Mouse (Mus musculus) liver, embryonic 11.5 days (tissue): ENCODE data around the gene Rnpepl1. TPM values are rescaled to one million over a fixed set of nuclear protein-coding genes. Genes with fewer than 3 reads are reported as not detected.

Experiments
- ATAC-seq: fragments of 200-750 bp; cut with Nextera tagmentation; replicated peaks from 2 replicates; pipeline ENCODE4 v1.8.0; 2017; ENCODE audit warnings: moderate number of reproducible peaks, mild to moderate bottlenecking, moderate TSS enrichment, moderate library complexity; ENCODE audit not compliant: low FRiP score
- DNase-seq: peaks from one replicate; pipeline ENCODE4 v3.0.0-alpha.2; 2017; ENCODE audit warnings: low spot score
- H3K27ac ChIP-seq: fragments of 300-500 bp; sonication (generic); 2 replicates; pipeline ENCODE4 v1.5.1; 2014; ENCODE audit warnings: mild to moderate bottlenecking, low read depth, low read length, control low read depth
- H3K27me3 ChIP-seq: fragments of 300-500 bp; sonication (generic); replicated peaks from 2 replicates; pipeline ENCODE4 v1.6.1; 2014; ENCODE audit warnings: low read length, mixed read lengths; ENCODE audit not compliant: control insufficient read depth, insufficient read depth
- H3K36me3 ChIP-seq: fragments of 300-500 bp; sonication (generic); 2 replicates; pipeline ENCODE4 v1.6.1; 2014; ENCODE audit warnings: mild to moderate bottlenecking, low read length, moderate library complexity, mixed read lengths; ENCODE audit not compliant: control insufficient read depth, insufficient read depth
- H3K4me1 ChIP-seq: fragments of 300-500 bp; sonication (generic); replicated peaks from 2 replicates; pipeline ENCODE4 v1.6.1; 2014; ENCODE audit warnings: low read length, mixed read lengths; ENCODE audit not compliant: control insufficient read depth, insufficient read depth
- H3K4me2 ChIP-seq: fragments of 300-500 bp; sonication (generic); 2 replicates; pipeline ENCODE4 v1.6.1; 2014; ENCODE audit warnings: mild to moderate bottlenecking, control low read depth, moderate library complexity
- H3K4me3 ChIP-seq: fragments of 300-500 bp; sonication (generic); 2 replicates; pipeline ENCODE4 v1.5.1; 2014; ENCODE audit warnings: low read depth, low read length, control low read depth
- H3K9ac ChIP-seq: fragments of 300-500 bp; sonication (generic); 2 replicates; pipeline ENCODE4 v1.6.1; 2014; ENCODE audit warnings: low read depth, low read length, control low read depth
- H3K9me3 ChIP-seq: fragments of 300-500 bp; sonication (generic); 2 replicates; pipeline ENCODE4 v1.6.1; 2016; ENCODE audit warnings: low read length, inconsistent platforms, mixed read lengths; ENCODE audit not compliant: control insufficient read depth
- WGBS: fragments of 180-500 bp; shearing (Covaris S2); extraction: QIAGEN DNeasy Blood & Tissue Kit; methylation state at CpG from one replicate; pipeline ENCODE4 v1.1.7; 2014; 5-methylcytosine and 5-hydroxymethylcytosine counted together
- polyA plus RNA-seq: library from polyadenylated mRNA; unstranded; fragments of >200 nt; fragmentation: Nextera tagmentation; extraction: Ambion mirVana; gene quantifications from 2 replicates; pipeline ENCODE4 v1.2.1, GENCODE M21; 2014

Rnpepl1 gene
- polyA plus RNA-seq, 1 experiment from 2014 or later, result 26.5 TPM

DNA sequence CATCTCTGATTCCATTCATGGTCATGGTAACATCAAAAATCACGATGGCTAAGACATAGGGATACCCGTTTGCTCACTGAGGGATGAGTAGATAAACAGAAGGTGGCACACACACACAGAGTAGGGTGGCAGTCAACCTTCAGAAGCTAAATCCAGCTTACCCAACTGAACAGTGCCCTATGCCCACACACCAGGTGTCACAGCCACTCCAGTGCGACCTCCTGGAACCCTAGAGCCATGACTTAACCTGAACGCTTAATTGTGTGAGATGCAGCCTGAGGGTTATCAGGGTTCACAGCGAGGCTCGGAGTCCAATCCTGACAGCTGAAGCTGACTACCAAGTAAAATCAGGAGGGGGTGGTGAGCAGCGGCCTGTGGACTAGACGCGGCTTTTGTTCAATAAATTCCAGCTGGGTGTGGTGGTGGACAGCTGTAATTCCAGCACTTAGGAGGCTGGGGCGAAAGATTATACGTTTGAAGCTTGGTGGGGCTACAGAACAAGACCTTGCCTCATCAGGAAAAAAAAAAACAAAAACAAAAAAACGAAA, 33.1 kb upstream of the Rnpepl1 start:
- DNase-seq (no peak), ATAC-seq (no peak)
- H3K9ac ChIP-seq, result no peak overlapping the region
- WGBS, result 61% methylated on average over 12 of the region's 12 CpGs
- no peaks in the 10 kb centered on the region for H3K27me3 ChIP-seq
- H3K4me2 ChIP-seq, result no peak overlapping the region
- H3K4me3 ChIP-seq, result no peak overlapping the region
- H3K9me3 ChIP-seq, result no peaks in the 10 kb centered on the region
- H3K36me3 ChIP-seq, result no peaks in the 10 kb centered on the region
- no peak overlapping the region for H3K27ac ChIP-seq
- no peaks in the 10 kb centered on the region for H3K4me1 ChIP-seq

DNA sequence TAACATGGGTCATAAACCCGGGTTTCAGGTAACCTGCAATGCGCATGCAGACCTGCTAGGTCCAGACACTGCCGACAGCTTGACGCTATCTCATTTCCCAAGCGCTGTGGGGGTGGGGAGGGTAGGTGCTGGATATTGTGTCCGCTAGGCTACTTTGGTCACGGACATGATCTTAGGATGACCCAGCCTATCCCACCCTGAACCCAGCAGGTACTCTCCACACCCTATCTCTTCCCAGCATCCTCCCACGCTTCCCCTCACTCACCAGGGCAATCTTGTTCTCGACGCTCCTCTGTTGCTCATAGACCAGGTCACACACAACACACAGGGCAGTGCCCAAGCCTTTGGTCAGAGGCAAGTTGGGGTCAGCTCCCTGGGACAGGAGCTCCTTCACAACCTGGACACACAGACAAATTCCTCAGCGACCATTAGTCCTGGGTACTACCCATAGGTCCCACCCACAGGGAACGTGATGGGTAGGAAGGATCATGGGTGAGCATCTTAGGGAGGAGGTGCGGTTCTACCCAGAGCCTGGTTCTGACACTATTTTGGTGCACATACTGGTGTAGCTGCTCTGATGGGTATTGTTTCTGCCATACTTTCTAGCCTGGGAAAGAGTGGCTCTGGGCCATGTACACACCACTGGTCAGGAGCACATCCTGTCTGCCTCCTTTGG, 32.4 kb upstream of the Rnpepl1 start:
- WGBS, result 77% methylated on average over 13 of the region's 13 CpGs
- no peaks in the 10 kb centered on the region for H3K27me3 ChIP-seq

DNA sequence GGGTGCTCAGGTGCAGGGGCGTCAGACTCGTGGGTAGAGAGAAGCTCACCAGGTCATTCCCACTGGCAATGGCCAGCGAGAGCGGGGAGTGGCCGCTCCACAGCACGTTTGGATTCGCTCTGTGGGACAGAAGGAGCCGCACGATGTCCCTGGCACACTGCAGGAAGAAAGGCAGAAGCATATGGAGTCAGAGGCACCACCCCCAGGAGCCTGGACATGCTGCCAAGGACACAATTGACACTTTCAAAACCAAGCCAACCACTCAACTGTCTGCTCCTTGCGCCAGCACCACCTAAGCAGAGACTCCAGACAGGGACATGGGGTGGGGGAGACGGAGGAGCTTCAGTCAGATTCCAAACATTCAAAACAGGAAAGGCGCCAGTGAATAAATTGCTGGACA, 31.3 kb upstream of the Rnpepl1 start:
- Histone ChIP-seq H3K4me3 (no peak overlapping the region), H3K27me3 (no peaks in the 10 kb centered on the region), H3K9me3 (no peaks in the 10 kb centered on the region), H3K9ac (no peak overlapping the region), H3K36me3 (no peaks in the 10 kb centered on the region), H3K4me2 (no peak overlapping the region), H3K4me1 (no peaks in the 10 kb centered on the region), H3K27ac (no peak overlapping the region)
- ATAC-seq, result no peak
- DNase-seq, result no peak
- 84% methylated on average over 12 of the region's 12 CpGs for WGBS

More for the DNA sequence above, 32.4 kb upstream of the Rnpepl1 start:
- Histone ChIP-seq H3K9me3 (no peaks in the 10 kb centered on the region), H3K27ac (no peak overlapping the region), H3K4me1 (no peaks in the 10 kb centered on the region), H3K4me2 (no peak overlapping the region), H3K36me3 (no peaks in the 10 kb centered on the region), H3K9ac (no peak overlapping the region), H3K4me3 (no peak overlapping the region)
- DNase-seq (no peak), ATAC-seq (no peak)

DNA sequence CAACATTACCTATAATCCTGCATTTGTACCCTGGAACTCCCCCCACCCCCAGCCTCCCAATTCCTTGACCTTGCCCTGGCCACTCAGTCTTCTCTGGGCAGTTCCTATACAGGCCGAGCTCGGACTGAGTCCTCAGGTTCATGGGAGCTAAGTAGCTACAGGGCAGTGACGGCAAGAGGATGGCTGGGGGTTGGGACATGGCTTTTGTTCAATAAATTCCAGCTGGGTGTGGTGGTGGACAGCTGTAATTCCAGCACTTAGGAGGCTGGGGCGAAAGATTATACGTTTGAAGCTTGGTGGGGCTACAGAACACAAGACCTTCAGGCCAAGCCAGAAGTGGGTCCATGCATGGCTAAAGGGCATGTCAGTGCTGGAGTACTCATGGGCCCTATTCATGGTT, 30.5 kb upstream of the Rnpepl1 start:
- H3K4me1 ChIP-seq, result no peaks in the 10 kb centered on the region
- no peaks in the 10 kb centered on the region for H3K9me3 ChIP-seq
- H3K4me3 ChIP-seq, result no peak overlapping the region
- no peak overlapping the region for H3K4me2 ChIP-seq
- no peak for ATAC-seq
- H3K36me3 ChIP-seq, result no peaks in the 10 kb centered on the region
- no peaks in the 10 kb centered on the region for H3K27me3 ChIP-seq
- no peak for DNase-seq
- H3K27ac ChIP-seq, result no peak overlapping the region
- WGBS, result 76% methylated on average over 5 of the region's 5 CpGs
- no peak overlapping the region for H3K9ac ChIP-seq

DNA sequence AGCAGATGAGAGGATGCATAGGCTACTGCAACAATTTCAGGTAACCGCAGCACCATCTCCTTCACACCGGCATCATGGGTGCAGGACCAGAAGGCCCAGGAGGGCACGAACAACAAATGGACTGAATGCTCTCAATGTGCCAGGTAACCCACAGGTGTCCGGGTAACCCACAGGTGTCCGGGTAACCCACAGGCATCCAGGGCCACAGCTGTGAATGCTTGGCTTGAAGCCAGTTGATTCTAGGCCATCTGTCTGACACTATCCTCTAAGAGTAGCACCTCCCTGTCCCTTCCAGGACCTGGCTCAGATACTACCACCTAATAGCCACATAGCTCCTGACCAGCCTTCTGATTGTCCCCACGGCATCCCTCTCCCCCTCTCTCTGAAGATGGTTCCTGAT, 28.6 kb upstream of the Rnpepl1 start:
- no peaks in the 10 kb centered on the region for H3K27me3 ChIP-seq
- no peak for ATAC-seq
- H3K4me3 ChIP-seq, result no peak overlapping the region
- no peak for DNase-seq
- no peaks in the 10 kb centered on the region for H3K36me3 ChIP-seq
- 82% methylated on average over 6 of the region's 6 CpGs for WGBS
- no peak overlapping the region for H3K27ac ChIP-seq
- H3K4me2 ChIP-seq, result no peak overlapping the region
- no peaks in the 10 kb centered on the region for H3K9me3 ChIP-seq
- no peaks in the 10 kb centered on the region for H3K4me1 ChIP-seq
- H3K9ac ChIP-seq, result no peak overlapping the region

DNA sequence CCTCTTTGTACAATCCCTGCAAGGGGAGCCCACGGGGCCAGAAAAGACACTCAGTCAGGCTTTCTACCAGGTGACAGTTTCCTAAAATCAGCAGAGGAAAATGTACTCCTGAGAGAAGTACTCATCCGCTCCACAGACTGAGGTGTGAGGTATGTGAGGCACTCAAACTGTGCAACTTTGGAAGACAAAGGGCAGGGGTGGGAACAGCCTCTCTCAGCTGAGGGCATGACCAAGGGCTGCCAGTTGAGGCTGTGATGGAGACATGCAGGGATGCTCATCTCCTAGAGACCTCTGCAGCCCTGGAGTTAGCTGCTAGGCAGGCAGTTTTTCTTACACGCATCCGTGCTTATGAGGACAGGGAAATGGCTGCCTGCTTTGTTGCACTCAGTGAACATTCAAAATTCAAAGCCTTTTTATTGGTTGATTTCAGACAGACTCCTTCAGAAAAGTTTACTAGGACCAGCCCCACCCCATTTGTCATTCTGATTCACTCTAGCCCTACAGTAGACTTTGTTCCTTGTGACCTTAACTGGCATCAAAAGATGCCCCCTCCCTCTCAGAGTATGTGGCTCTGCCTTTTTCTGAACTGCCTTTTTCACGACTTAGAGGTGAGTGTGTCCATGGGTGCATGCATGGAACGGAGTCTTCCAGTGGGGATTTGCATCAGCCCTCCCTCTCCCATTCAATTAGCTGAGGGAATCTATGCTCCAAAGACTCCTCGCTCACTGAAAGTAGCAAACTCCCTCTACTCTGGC, 21.5 kb upstream of the Rnpepl1 start:
- ATAC-seq (no peak), DNase-seq (no peak)
- 73% methylated on average over 7 of the region's 7 CpGs for WGBS
- H3K27ac ChIP-seq, result no peak overlapping the region
- no peaks in the 10 kb centered on the region for H3K36me3 ChIP-seq
- H3K4me3 ChIP-seq, result no peak overlapping the region
- no peak overlapping the region for H3K4me2 ChIP-seq
- no peaks in the 10 kb centered on the region for H3K4me1 ChIP-seq
- no peaks in the 10 kb centered on the region for H3K27me3 ChIP-seq
- H3K9ac ChIP-seq, result no peak overlapping the region
- no peaks in the 10 kb centered on the region for H3K9me3 ChIP-seq

DNA sequence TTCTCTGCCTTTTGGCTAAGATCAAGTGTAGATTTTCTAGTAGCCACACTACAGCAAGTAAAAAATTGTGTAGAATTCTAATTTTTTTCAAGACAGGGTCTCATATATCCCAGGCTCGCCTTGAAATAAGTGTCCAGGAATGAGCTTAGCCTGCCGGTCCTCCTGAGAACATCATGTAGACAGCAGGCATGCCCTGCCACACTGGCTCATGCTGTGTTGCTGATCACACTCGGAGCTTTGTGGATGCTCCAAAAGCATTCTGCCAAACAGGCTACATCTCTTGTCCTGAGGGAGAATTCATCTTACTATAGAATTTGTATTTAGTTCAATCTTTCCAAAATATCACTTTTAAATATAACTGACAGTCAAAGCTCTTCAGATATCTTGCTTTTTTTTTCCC, 17.8 kb upstream of the Rnpepl1 start:
- Histone ChIP-seq H3K27me3 (no peaks in the 10 kb centered on the region), H3K9me3 (no peaks in the 10 kb centered on the region), H3K27ac (no peak overlapping the region), H3K9ac (no peak overlapping the region), H3K4me2 (no peak overlapping the region), H3K4me3 (no peak overlapping the region), H3K4me1 (no peaks in the 10 kb centered on the region), H3K36me3 (no peaks in the 10 kb centered on the region)
- WGBS, result 58% methylated on average over 3 of the region's 3 CpGs
- no peak for DNase-seq
- ATAC-seq, result no peak

DNA sequence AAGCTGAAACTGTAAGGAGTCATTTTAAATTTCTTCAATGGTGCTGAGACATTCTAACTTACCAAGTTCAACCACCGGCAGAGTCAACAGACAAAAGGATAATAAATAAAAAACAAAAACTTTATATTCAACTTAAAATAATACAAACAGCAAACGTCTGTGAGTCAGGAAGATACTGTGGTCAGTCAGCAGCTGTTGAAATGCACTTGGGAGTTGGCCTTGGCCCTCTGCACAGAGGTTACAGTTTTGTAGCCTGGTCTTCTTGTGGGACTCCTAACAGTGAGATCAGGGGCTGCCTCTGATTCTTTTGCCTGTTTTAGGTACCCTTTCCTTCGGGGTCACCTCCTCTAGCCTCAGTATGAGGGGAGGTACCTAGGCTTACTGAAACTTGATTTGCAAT, 16.7 kb upstream of the Rnpepl1 start:
- DNase-seq (no peak), ATAC-seq (no peak)
- Histone ChIP-seq H3K9ac (no peak overlapping the region), H3K9me3 (no peaks in the 10 kb centered on the region), H3K27me3 (no peaks in the 10 kb centered on the region), H3K36me3 (no peaks in the 10 kb centered on the region), H3K4me3 (no peak overlapping the region), H3K4me2 (no peak overlapping the region), H3K27ac (no peak overlapping the region), H3K4me1 (no peaks in the 10 kb centered on the region)
- 53% methylated on average over 3 of the region's 3 CpGs for WGBS

DNA sequence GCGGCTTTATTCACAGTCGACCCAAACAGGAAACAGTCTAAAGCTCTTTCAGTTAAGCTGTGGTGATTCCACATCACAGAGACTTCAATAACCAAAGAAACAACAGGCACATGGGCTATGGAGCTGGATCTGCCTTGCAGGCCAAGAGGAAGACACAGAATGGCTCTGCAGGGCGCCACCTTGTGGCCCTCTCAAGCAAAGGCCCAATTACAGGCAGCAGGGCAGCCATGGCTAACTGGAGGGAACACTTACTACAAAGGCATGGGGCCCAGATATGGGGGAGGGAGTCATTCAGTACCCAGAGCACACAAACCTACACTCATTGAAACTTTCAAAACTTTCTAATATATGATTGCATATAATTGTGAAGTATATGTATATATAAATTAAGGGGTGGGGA, 15.5 kb upstream of the Rnpepl1 start:
- Histone ChIP-seq H3K4me2 (no peak overlapping the region), H3K27me3 (peaks cover 2% of the 10 kb centered on the region; the same call in 1 of the 2 replicates), H3K9ac (no peak overlapping the region), H3K9me3 (no peaks in the 10 kb centered on the region), H3K27ac (no peak overlapping the region), H3K4me3 (no peak overlapping the region), H3K4me1 (no peaks in the 10 kb centered on the region), H3K36me3 (no peaks in the 10 kb centered on the region)
- ATAC-seq (no peak), DNase-seq (no peak)
- 13% methylated on average over 3 of the region's 3 CpGs for WGBS
